Mouse (Mus musculus) lung, embryonic 16.5 days (tissue): Measurements from ENCODE around the gene AW209491. TPM values are rescaled to one million over a fixed set of nuclear protein-coding genes. Genes with fewer than 3 reads are reported as not detected.

Experiments used
- ATAC-seq: fragments of 200-750 bp; cut with Nextera tagmentation; 2 replicates; pipeline ENCODE4 v1.8.0; 2017; ENCODE audit warnings: low read depth, mild to moderate bottlenecking, moderate library complexity
- H3K27ac ChIP-seq: fragments of 300-500 bp; sonication (generic); 2 replicates; pipeline ENCODE4 v1.5.1; 2014; ENCODE audit warnings: mild to moderate bottlenecking, control low read depth, low read length
- H3K27me3 ChIP-seq: fragments of 300-500 bp; sonication (generic); 2 replicates; pipeline ENCODE4 v1.6.1; 2014; ENCODE audit warnings: low read depth, low read length, mixed read lengths; ENCODE audit not compliant: control insufficient read depth, insufficient read depth
- H3K36me3 ChIP-seq: fragments of 300-500 bp; sonication (generic); 2 replicates; pipeline ENCODE4 v1.6.1; 2014; ENCODE audit warnings: low read length; ENCODE audit not compliant: control insufficient read depth, insufficient read depth
- H3K4me1 ChIP-seq: fragments of 300-500 bp; sonication (generic); replicated peaks from 2 replicates; pipeline ENCODE4 v1.6.1; 2014; ENCODE audit warnings: low read length, mixed read lengths; ENCODE audit not compliant: control insufficient read depth, insufficient read depth
- H3K4me2 ChIP-seq: fragments of 300-500 bp; sonication (generic); 2 replicates; pipeline ENCODE4 v1.6.1; 2014; ENCODE audit warnings: low read depth, low read length, control low read depth
- H3K4me3 ChIP-seq: fragments of 300-500 bp; sonication (generic); 2 replicates; pipeline ENCODE4 v1.5.1; 2014; ENCODE audit warnings: mild to moderate bottlenecking, low read length, control low read depth
- H3K9ac ChIP-seq: fragments of 300-500 bp; sonication (generic); 2 replicates; pipeline ENCODE4 v1.6.1; 2014; ENCODE audit warnings: low read length, control low read depth
- H3K9me3 ChIP-seq: fragments of 300-500 bp; sonication (generic); 2 replicates; pipeline ENCODE4 v1.6.1; 2016; ENCODE audit warnings: low read length; ENCODE audit not compliant: control insufficient read depth
- WGBS: fragments of 180-500 bp; shearing (Covaris S2); extraction: QIAGEN DNeasy Blood & Tissue Kit; methylation state at CpG from one replicate; pipeline ENCODE4 v1.1.7; 2014; 5-methylcytosine and 5-hydroxymethylcytosine counted together
- polyA plus RNA-seq: library from polyadenylated mRNA; unstranded; fragments of >200 nt; fragmentation: Nextera tagmentation; extraction: Ambion mirVana; gene quantifications from 2 replicates; pipeline ENCODE4 v1.2.1, GENCODE M21; 2015

The AW209491 gene
- polyA plus RNA-seq = 23.5 and 24.6 TPM in 2 replicates

DNA sequence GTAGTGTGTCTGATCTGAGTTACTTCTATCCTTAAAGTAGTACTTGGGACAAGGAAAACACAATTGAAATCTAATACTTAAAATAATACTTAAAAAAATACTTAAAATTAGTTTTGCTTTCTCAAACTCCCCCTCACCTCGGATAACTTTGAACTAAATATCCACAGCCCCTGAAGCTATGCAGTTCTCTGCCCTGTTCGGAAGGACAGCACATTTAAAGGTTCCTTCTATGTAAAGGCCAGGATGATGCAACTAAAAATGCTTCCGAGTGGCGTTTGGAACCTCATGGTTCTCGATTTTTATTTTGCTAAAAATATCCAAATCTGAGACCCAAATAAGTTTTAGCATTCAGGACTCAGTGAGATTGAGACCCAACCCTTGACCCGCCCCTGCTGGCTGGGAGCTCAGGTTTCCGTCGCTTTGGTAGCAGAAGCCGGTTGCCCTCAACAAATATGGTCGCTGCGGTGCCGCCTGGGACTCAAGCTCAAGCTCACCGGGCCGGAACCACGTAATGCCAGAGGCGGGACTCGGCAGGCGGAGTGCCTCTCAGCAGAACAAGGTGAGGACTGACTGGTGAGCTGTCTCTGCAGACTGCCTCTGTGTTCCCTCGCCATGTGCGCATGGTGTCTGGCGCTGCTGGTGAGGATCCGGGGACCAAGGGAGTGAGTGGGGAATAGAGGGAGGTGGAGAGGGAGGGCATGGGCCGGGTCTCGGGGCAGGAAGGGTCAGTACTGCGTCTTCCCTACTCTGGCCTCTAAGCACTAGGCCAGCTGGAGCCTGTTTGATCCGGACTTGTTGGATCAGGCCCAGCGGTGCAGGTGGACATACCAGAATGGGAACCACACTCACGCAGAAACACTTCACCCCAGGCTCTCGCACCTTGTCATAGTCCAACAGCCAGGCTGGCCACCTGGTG, at the start of gene AW209491:
TSS of gene AW209491 (plus strand) at position 429 of the 916 bp plus-strand sequence.
- ATAC-seq = peak; percentile 97
- Histone ChIP-seq H3K36me3 (peaks cover 13% of the 10 kb centered on the region), H3K4me3 (peak within 1 kb of the TSS; percentile 80), H3K27me3 (no peaks in the 10 kb centered on the region), H3K9me3 (no peaks in the 10 kb centered on the region), H3K4me2 (peak within 1 kb of the TSS; percentile 79), H3K9ac (peak within 1 kb of the TSS; percentile 85), H3K4me1 (peaks cover 5% of the 10 kb centered on the region; the same call in 1 of the 2 replicates), H3K27ac (peak within 1 kb of the TSS; percentile 75)
- WGBS = under 1% methylated on average over 29 of the region's 29 CpGs

DNA sequence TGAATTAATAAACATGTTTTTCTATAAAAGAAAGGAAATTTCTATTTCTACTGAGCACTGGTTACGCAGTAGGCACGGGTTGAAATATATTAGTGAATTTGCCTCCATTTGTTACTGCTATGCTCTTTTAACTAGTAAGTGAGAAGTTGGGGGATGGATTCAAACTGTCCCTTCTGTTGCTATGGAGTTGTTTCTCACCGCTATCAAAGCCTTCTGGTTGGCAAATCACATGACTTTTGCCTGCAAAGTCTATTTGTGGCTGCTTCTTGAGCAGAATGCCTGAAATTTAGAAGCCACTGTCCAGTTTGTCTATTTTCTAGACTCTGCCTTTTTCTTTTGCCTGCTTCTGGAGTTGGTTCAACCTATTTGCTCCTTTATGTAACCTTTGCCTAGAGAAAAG, 49.6 kb upstream of the AW209491 start:
- Histone ChIP-seq H3K9ac (no peak overlapping the region), H3K27ac (no peak overlapping the region), H3K4me1 (no peaks in the 10 kb centered on the region), H3K4me3 (no peak overlapping the region), H3K9me3 (no peaks in the 10 kb centered on the region), H3K36me3 (no peaks in the 10 kb centered on the region), H3K27me3 (no peaks in the 10 kb centered on the region), H3K4me2 (no peak overlapping the region)
- no peak for ATAC-seq
- 75% methylated on average over 3 of the region's 3 CpGs for WGBS

DNA sequence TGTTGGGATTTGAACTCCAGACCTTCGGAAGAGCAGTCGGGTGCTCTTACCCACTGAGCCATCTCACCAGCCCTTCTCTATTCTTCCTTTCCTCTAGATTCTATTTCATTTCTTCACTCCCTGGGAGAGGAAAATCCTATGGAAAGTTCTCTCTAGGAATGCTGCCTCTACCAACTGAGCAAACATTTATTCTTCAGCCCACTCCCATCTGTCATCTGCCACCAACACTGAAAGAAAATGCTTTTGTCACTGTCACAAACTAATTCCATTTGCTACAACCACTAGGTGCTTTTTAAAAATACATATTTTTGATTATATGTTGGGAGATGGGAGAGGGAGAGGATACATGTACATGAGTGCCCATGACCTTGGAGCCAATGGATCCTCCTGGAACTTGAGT, 27.2 kb upstream of the AW209491 start:
- H3K9me3 ChIP-seq = no peaks in the 10 kb centered on the region
- WGBS = 87% methylated on average over 2 of the region's 2 CpGs
- no peak for ATAC-seq
- H3K27me3 ChIP-seq = no peaks in the 10 kb centered on the region
- H3K9ac ChIP-seq = no peak overlapping the region
- H3K36me3 ChIP-seq = no peaks in the 10 kb centered on the region
- no peak overlapping the region for H3K27ac ChIP-seq
- no peak overlapping the region for H3K4me2 ChIP-seq
- no peak overlapping the region for H3K4me3 ChIP-seq
- H3K4me1 ChIP-seq = no peaks in the 10 kb centered on the region

DNA sequence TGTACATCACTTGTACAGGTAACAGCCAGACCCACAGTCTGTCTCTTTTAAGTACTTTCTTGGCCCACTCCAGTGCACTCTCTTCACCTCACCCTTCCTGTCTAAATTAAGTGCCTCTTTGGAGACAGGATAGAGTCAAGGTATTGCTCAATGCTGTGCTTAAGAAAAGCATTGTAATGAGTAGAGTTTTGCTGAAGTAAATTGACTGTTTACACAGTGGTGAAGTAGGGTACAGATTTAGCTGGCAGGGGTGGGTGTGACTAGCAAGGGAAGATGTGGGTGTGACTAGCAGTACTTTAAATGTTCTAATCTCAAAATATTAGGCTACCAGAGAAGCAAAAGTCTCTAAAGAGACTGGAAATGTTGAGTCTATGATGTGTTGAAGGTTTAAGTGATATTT, 22.3 kb upstream of the AW209491 start:
- no peaks in the 10 kb centered on the region for H3K27me3 ChIP-seq
- H3K27ac ChIP-seq = no peak overlapping the region
- H3K4me2 ChIP-seq = no peak overlapping the region
- H3K9ac ChIP-seq = no peak overlapping the region
- peaks cover 5% of the 10 kb centered on the region; the same call in 1 of the 2 replicates for H3K36me3 ChIP-seq
- H3K4me3 ChIP-seq = no peak overlapping the region
- ATAC-seq = peak; percentile 70
- no peaks in the 10 kb centered on the region for H3K4me1 ChIP-seq
- no peaks in the 10 kb centered on the region for H3K9me3 ChIP-seq

DNA sequence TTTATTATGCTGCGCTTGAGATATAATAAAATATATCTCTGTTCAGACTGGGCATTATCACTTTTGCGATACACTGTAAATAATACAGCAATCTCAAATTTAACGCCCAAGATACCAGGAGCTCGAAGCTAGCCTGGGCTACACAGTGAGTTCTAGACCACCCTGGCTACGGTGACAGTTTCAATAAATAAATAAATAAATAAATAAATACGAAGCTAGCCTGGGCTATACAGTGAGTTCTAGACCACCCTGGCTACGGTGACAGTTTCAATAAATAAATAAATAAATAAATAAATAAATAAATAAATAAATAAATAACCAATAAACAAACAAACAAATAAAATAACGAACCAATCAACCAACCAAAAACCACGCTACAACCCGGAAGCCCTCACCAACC, 17.5 kb upstream of the AW209491 start:
- H3K4me2 ChIP-seq = peak overlapping the region; percentile 65
- no peaks in the 10 kb centered on the region for H3K4me1 ChIP-seq
- peak overlapping the region; percentile 83 for H3K4me3 ChIP-seq

DNA sequence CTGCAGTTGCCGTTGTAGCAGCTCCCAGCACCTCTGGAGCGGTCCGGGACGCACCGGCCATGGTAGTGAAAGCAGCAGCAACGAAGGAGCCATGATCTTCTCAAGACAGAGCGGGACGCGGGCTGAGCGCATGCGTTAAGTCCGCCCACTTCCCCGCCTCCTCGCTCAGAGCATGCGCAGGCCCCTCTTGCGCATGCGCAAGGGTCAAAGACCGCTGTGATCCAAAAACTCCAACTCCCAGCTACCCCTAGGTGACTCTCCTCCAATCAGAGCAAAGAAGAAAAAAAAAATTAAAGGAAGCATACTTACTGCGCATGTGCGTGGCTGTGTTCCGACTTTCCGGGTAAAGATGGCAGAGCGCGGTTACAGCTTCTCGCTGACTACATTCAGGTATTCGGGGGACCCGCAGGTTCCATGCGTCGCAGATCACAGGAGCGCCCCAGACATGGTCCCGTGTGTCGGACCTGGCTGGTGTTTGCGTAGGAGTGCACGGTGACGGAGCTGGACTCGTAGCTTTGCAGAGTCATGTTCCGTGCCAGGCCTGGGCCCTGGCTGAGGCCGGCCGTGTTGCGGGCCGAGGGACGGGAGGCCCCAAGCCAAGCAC, 16.9 kb upstream of the AW209491 start, which contains the start of the genes Mrpl32 and Psma2:
TSS of gene Mrpl32 (minus strand) at position 240 of the 604 bp plus-strand sequence.
TSS of gene Psma2 (plus strand) at position 315 of the 604 bp plus-strand sequence.
- Histone ChIP-seq H3K4me1 (no peaks in the 10 kb centered on the region), H3K36me3 (peaks cover 11% of the 10 kb centered on the region), H3K9ac (peak within 1 kb of the TSS; percentile 92), H3K4me3 (peak within 1 kb of the TSS; percentile 83), H3K27ac (peak within 1 kb of the TSS; percentile 75), H3K4me2 (peak within 1 kb of the TSS; percentile 72), H3K9me3 (no peaks in the 10 kb centered on the region), H3K27me3 (no peaks in the 10 kb centered on the region)
- peak; percentile 99 for ATAC-seq
- WGBS = under 1% methylated on average over 42 of the region's 42 CpGs

More for the DNA sequence above, 17.5 kb upstream of the AW209491 start:
- H3K9me3 ChIP-seq = no peaks in the 10 kb centered on the region
- ATAC-seq = peak; percentile 47; the same call in 1 of the 2 replicates
- H3K9ac ChIP-seq = peak overlapping the region; percentile 92
- H3K27ac ChIP-seq = peak overlapping the region; percentile 62
- WGBS = 6% methylated on average over 10 of the region's 10 CpGs
- no peaks in the 10 kb centered on the region for H3K27me3 ChIP-seq
- peaks cover 10% of the 10 kb centered on the region for H3K36me3 ChIP-seq

DNA sequence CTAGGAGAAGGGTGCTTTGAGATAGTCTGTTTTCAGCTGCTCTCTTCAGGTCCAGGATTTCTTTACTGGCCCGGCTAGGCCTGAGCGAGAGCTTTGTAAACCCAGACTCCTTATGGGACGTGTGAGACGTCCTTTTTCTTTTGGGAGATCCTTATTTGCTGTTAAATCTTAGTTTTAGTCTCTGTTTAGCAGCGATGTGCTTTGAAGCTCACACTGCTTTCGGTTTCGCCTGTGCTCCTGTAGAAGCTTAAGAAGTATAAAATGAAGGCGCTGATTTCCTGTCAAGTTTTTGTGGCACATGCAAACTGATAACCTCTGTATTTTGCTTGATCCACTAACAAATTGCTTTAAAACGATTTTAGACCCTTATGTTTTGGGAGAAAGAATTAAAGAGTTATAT, 16.4 kb upstream of the AW209491 start:
- no peaks in the 10 kb centered on the region for H3K27me3 ChIP-seq
- peak overlapping the region; percentile 83 for H3K4me3 ChIP-seq
- no peaks in the 10 kb centered on the region for H3K4me1 ChIP-seq
- H3K9ac ChIP-seq = peak overlapping the region; percentile 90
- WGBS = under 1% methylated on average over 9 of the region's 9 CpGs
- H3K36me3 ChIP-seq = peaks cover 14% of the 10 kb centered on the region
- no peaks in the 10 kb centered on the region for H3K9me3 ChIP-seq
- H3K4me2 ChIP-seq = peak overlapping the region; percentile 72
- H3K27ac ChIP-seq = peak overlapping the region; percentile 75
- no peak for ATAC-seq

DNA sequence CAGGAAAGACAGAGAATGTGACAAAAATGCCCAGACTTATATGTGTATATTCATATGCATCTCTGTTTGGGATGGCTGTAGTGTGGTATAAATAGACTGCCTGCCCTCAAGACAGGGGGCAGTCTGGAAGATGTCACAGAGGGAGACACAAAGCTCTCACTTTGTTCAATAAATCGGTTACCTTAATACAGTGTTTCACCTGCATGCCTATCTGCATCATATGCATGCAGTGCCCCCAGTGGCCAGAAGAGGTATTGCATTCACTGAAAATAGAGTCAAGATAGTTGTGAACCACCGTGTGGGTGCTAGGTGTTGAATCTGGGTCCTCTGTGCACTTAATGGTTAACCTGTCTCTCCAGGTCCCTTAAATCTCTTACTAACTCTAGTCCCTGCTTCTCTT, 11.2 kb upstream of the AW209491 start:
- H3K4me3 ChIP-seq = no peak overlapping the region
- no peaks in the 10 kb centered on the region for H3K27me3 ChIP-seq
- 28% methylated on average over 2 of the region's 2 CpGs for WGBS
- H3K36me3 ChIP-seq = peaks cover 23% of the 10 kb centered on the region
- peak; percentile 23; the same call in 1 of the 2 replicates for ATAC-seq
- H3K4me2 ChIP-seq = no peak overlapping the region
- H3K27ac ChIP-seq = no peak overlapping the region
- H3K9me3 ChIP-seq = no peaks in the 10 kb centered on the region
- H3K4me1 ChIP-seq = no peaks in the 10 kb centered on the region
- no peak overlapping the region for H3K9ac ChIP-seq

DNA sequence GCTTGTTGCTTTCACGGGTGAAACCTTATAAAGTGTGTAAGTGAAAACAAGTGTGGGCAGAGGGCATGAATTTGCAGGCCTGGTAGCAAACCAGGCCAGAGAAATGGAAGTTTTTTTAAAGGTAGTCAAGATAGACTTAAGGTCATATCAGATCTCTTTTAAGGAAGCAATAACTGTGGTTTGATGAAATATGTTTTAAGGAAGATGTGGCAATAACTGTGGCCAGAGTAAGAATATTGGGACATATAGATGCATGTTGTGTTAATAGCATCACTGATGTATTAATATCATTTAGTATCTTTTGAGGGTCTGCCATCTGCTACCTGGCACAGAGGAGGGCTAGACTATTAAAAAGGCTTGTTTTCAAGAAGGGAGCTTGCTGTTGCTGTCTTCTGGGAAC, 10.0 kb downstream of the AW209491 start:
- Histone ChIP-seq H3K4me2 (no peak overlapping the region), H3K4me3 (no peak overlapping the region)

More for the DNA sequence above, 10.0 kb downstream of the AW209491 start:
- H3K36me3 ChIP-seq = peaks cover 11% of the 10 kb centered on the region; the same call in 1 of the 2 replicates
- no peak for ATAC-seq
- H3K4me1 ChIP-seq = no peaks in the 10 kb centered on the region
- 44% methylated on average over 1 of the region's 1 CpGs for WGBS
- no peaks in the 10 kb centered on the region for H3K9me3 ChIP-seq
- no peaks in the 10 kb centered on the region for H3K27me3 ChIP-seq
- no peak overlapping the region for H3K27ac ChIP-seq
- H3K9ac ChIP-seq = no peak overlapping the region
